Mouse (Mus musculus) ES-Bruce4 (cell line): ENCODE results near the gene Olfr766-ps1.

Source experiments
- CTCF ChIP-seq: IDR thresholded peaks from one replicate; pipeline ENCODE4 v1.8.1; 2011; ENCODE audit warnings: low read depth, low read length
- POLR2A ChIP-seq: IDR thresholded peaks from one replicate; pipeline ENCODE4 v1.8.1; 2011; ENCODE audit warnings: low read length; ENCODE audit not compliant: insufficient read depth

DNA sequence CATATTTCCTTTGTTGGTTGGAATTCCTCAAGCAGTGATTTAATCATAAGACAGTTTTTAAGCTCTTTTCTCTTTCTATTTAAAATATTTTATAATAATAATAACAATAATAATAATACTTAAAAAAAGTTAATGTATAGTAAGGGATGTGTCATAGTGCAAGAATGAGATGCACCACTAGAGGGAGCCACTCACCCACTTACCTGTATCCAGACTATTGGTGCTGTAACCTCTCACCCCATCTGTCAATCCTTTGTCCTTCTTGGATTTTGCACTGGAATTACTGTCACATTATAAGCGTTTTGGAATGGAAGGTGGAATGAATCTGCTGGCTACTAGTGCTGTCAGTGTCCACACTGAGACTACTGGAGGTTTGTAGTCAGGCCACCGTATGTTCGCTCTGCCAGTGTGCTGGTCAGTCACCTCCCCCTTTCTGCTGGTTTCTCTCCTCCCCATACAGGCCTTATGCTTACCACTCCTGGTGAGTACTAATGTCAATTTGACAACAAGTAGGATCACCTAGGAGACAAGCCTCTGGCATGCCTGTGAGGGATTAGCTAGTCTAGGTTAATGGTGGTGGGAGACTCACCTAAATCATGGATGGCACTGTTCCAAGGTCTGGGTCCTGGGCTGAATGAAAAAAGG is 42.6 kb downstream of the Olfr766-ps1 start:
- TF ChIP-seq CTCF, result peak; percentile 41
- TF ChIP-seq POLR2A, result no peak
